Mouse (Mus musculus) neutrophil, adult 5-6 weeks (primary cell): ENCODE measurements around the gene Mthfs. TPM values are rescaled to one million over a fixed set of nuclear protein-coding genes. Genes with fewer than 3 reads are reported as not detected.

Experiments
- ATAC-seq: fragments of 151-379, 151-347 bp; 2 replicates; pipeline ENCODE4 v1.8.0; 2017; ENCODE audit warnings: mild to moderate bottlenecking, moderate TSS enrichment; ENCODE audit not compliant: insufficient number of reproducible peaks, poor library complexity, low FRiP score, severe bottlenecking; ENCODE audit errors: extremely low read depth
- total RNA-seq: library from RNA; stranded (forward); fragments of 200-1000 nt; gene quantifications from 2 replicates; pipeline ENCODE4 v1.2.3, GENCODE M21; 2017

Gene Mthfs
- total RNA-seq, 1 experiment from 2014 or later = 80.5 TPM

GRCm38 (mm10) chr9:89311649-89312048, 101.2 kb downstream of the Mthfs start:
- ATAC-seq = no peak

- ATAC-seq = no peak
Observed at GRCm38 (mm10) chr9:89373731-89374130, 163.3 kb downstream of the Mthfs start.

- ATAC-seq = no peak
Observed at GRCm38 (mm10) chr9:89374650-89375049, 164.2 kb downstream of the Mthfs start.

GRCm38 (mm10) chr9:89403031-89403430, 192.6 kb downstream of the Mthfs start:
- ATAC-seq = no peak

Other genes with a start within 250 kb of the Mthfs start
- gene Trim43b, start 117.8 kb upstream of the Mthfs start, total RNA-seq = not detected in 2 replicates
- 42.9 and 65.7 TPM in 2 replicates for gene Bcl2a1b, start 11.5 kb upstream of the Mthfs start, total RNA-seq
- 0.98 TPM in 1 of 2 replicates, not detected in the other for gene Gm29094, start 11.3 kb upstream of the Mthfs start, total RNA-seq